Mouse (Mus musculus): ENCODE results near the gene Slc16a11. TPM values are rescaled to one million over a fixed set of nuclear protein-coding genes. Genes with fewer than 3 reads are reported as not detected.
A peak's percentile ranks its signal among the peaks of the same experiment; 100 is the strongest.

Gene Slc16a11
- polyA plus RNA-seq, 1 experiment from 2014 or later, result 0.50 TPM

DNA sequence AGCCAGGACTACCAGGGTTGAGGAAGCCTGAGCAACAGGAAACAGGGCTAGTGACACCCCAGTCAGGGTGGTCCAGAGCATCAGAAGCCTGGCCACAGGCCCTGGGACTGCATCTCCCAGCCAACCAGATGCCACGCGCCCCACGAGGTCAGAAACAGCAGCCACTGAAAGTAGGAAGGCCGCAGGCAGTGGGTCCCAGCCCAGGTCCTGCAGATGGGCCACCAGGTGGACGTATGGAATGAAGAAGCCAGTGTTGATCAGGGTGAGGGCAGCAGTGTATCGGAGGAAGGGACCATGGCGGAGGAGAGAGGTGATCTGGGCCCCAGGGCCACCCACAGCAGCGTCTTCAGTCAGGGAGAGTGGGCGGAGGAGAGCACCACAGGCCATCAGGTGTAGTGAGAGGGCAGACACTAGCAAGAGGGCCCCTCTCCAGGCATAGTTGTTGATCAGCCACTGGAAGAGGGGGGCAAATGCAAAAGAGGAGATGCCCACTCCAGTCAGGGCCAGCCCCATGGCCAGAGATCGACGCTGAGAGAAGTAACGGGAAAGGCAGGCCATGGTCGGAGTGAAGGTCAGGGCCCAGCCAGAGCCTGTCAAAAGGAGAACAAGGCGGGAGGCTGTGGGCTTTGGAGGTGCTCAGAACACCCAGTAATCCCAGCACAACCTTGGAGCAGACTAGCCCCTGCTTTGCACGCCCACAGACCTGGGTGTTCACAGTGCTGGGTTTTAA is 6.4 kb downstream of the Slc16a11 start:
- H3K9ac ChIP-seq (ENCODE audit: low read length), result no peak overlapping the region
- peaks cover 30% of the 10 kb centered on the region for H3K4me1 ChIP-seq (ENCODE audit: control insufficient read depth, insufficient read depth, low read length)
- no peaks in the 10 kb centered on the region for H3K36me3 ChIP-seq (ENCODE audit: control insufficient read depth, insufficient read depth, low read length)
- 87% methylated on average over 15 of the region's 15 CpGs for WGBS
- ATAC-seq (ENCODE audit: insufficient read depth, low FRiP score, low TSS enrichment) (no peak), DNase-seq (ENCODE audit: low spot score) (no peak)
- no peak overlapping the region for H3K27ac ChIP-seq (ENCODE audit: low read depth, low read length)
- H3K9me3 ChIP-seq (ENCODE audit: control insufficient read depth, low read length), result no peaks in the 10 kb centered on the region
- peaks cover 30% of the 10 kb centered on the region for H3K27me3 ChIP-seq (ENCODE audit: control insufficient read depth, insufficient read depth, low read length)
- 0 out of 2 replicates have a peak overlapping the region, but pooled peaks have one; percentile 10 for H3K4me3 ChIP-seq (ENCODE audit: low read depth, low read length)
- H3K4me2 ChIP-seq (ENCODE audit: low read depth), result peak overlapping the region; percentile 92

DNA sequence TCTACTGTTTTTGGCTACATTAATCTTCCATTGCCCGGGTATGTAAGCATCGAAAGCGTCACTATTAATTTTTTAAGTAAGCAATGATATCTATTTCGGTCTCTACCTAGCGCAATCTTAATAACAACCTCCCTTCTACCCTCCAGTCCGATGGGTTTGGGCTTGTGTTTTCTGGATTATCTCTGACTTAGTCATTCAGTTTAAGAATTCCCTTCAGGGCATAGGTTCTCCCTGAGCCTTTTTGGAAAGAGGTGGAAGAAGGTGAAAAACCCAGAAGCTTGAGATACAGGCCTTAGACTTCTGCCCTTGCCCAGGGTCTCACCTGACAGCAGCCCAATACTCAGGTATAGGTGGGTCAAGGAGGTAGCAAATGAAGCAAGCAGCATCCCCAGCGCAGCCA is 7.3 kb downstream of the Slc16a11 start:
- Histone ChIP-seq H3K9me3 (ENCODE audit: control insufficient read depth, low read length) (no peaks in the 10 kb centered on the region), H3K9ac (ENCODE audit: low read length) (peak overlapping the region; percentile 86), H3K4me2 (ENCODE audit: low read depth) (peak overlapping the region; percentile 92), H3K36me3 (ENCODE audit: control insufficient read depth, insufficient read depth, low read length) (no peaks in the 10 kb centered on the region), H3K4me3 (ENCODE audit: low read depth, low read length) (peak overlapping the region; percentile 50), H3K27ac (ENCODE audit: low read depth, low read length) (no peak overlapping the region), H3K4me1 (ENCODE audit: control insufficient read depth, insufficient read depth, low read length) (peaks cover 21% of the 10 kb centered on the region), H3K27me3 (ENCODE audit: control insufficient read depth, insufficient read depth, low read length) (peaks cover 22% of the 10 kb centered on the region)
- 56% methylated on average over 7 of the region's 7 CpGs for WGBS
- ATAC-seq (ENCODE audit: insufficient read depth, low FRiP score, low TSS enrichment) (no peak), DNase-seq (ENCODE audit: low spot score) (no peak)

DNA sequence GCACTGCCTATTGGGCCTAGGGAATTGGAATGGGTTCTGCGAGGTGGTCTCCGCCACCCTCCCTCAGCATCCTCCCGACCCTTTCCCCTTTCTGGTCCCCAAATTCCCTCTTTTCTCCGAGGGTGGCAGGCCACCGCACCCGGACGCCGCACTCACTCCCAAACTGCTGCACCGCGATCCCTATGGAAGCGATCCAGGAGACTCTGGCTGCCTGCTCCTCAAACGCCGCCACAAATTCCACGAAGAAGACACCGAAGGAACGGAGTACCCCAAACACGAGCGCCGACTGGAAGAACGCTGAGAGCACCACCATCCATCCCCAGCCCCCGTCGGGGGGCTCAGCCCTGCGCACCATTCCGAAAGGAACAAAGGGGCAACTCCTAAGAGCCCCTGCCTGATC is 7.8 kb downstream of the Slc16a11 start:
- H3K4me1 ChIP-seq (ENCODE audit: control insufficient read depth, insufficient read depth, low read length), result peaks cover 17% of the 10 kb centered on the region
- ATAC-seq (ENCODE audit: insufficient read depth, low FRiP score, low TSS enrichment), result no peak; the same call in 1 of the 2 replicates
- peaks cover 21% of the 10 kb centered on the region for H3K27me3 ChIP-seq (ENCODE audit: control insufficient read depth, insufficient read depth, low read length)
- H3K4me3 ChIP-seq (ENCODE audit: low read depth, low read length), result peak overlapping the region; percentile 50
- H3K9ac ChIP-seq (ENCODE audit: low read length), result peak overlapping the region; percentile 86
- WGBS, result under 1% methylated on average over 24 of the region's 24 CpGs
- H3K4me2 ChIP-seq (ENCODE audit: low read depth), result peak overlapping the region; percentile 92
- peak overlapping the region; percentile 72 for H3K27ac ChIP-seq (ENCODE audit: low read depth, low read length)
- DNase-seq (ENCODE audit: low spot score), result no peak
- no peaks in the 10 kb centered on the region for H3K36me3 ChIP-seq (ENCODE audit: control insufficient read depth, insufficient read depth, low read length)
- no peaks in the 10 kb centered on the region for H3K9me3 ChIP-seq (ENCODE audit: control insufficient read depth, low read length)

DNA sequence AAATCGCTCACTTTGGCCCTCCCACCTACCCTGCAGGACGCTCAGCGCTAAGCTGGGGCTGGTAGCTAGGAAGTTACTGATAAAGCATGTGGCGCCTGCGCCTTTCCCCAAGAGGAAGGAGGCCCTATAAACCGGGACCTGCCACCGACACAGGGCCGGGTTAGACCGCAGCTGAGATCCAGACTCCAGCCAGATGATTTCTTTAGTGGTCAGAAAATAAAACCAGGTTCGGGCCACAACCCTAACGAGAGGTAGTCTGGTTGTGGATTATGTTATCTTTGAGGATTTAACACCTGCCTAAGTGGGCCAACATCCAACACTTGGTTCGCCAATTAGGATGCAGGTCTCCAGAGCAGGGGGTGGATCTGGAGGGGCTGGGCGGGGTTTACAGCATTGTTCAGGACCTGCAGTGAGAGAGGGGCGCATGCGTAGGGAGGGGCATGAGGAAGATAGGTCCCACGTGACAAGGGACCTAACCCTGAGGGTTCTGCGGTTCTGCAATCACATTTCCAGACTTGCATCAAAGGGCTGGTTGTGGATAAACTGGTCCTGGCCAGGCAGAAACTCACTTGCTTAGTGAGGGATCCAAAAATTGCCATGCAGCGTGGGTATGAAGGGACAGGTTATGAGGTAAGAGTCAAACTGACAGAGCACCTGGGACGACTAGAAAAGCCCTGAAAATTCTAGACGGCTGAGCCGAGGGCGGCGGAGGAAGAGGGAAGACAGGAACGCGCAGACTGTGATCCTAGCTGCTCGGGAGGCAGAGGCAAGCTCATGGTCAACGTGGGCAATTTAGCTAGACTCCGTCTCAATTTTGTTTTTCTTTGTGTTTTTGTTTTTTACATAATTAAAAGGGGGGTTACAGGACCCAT is 8.4 kb downstream of the Slc16a11 start, which contains the start of gene Slc16a13:
TSS of gene Slc16a13 (minus strand) at position 334 of the 872 bp plus-strand sequence.
- WGBS, result under 1% methylated on average over 28 of the region's 28 CpGs
- ATAC-seq (ENCODE audit: insufficient read depth, low FRiP score, low TSS enrichment), result peak; percentile 93
- Histone ChIP-seq H3K4me3 (ENCODE audit: low read depth, low read length) (peak within 1 kb of the TSS; percentile 50), H3K9ac (ENCODE audit: low read length) (peak within 1 kb of the TSS; percentile 86), H3K4me2 (ENCODE audit: low read depth) (peak within 1 kb of the TSS; percentile 92), H3K4me1 (ENCODE audit: control insufficient read depth, insufficient read depth, low read length) (peaks cover 17% of the 10 kb centered on the region), H3K9me3 (ENCODE audit: control insufficient read depth, low read length) (no peaks in the 10 kb centered on the region), H3K27ac (ENCODE audit: low read depth, low read length) (peak within 1 kb of the TSS; percentile 72), H3K36me3 (ENCODE audit: control insufficient read depth, insufficient read depth, low read length) (no peaks in the 10 kb centered on the region), H3K27me3 (ENCODE audit: control insufficient read depth, insufficient read depth, low read length) (peaks cover 21% of the 10 kb centered on the region)
- DNase-seq (ENCODE audit: low spot score), result peak; percentile 95

DNA sequence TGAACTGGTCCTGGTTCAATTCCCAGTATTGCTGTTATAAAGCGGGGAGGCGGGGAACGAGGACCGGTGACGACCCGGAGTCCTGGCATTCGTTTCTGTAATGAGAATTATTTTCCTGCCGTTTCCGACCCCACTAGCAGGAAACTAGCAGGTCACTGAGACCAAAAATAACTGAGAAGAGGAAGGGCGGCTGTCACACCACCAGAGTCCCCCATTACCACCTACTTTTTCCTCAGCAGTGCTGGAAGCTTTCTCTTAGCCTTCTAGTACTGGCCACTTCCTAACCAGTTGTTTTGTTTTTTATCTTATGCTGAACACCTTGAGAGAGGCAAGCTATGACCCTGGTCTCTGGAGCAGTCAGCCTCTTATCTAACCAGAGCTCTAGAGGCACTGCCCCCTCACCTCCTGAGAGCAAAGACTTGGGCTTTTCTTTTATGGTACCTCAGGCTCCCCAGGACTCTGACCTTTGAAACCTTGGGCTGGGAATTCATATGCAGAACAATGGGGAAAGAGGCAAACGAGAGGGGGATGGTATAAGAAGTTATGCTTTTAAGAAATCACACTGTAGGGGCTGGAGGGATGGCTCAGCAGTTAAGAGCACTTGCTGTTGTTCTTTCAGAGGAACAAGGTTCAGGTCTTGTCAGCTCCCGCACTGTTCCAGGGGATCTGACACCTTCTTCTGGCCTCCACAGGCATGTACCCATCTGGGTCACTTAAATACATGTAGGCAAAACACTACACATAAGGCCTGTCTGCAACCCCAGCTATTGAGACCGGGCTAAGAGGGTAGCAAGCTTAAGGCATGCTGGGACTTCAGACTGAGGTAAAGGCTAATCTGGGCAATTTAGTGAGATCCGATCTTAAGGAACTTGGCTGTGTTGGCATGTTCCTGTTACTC is 9.3 kb downstream of the Slc16a11 start:
- Histone ChIP-seq H3K27ac (ENCODE audit: low read depth, low read length) (peak overlapping the region; percentile 35), H3K9ac (ENCODE audit: low read length) (peak overlapping the region; percentile 86), H3K4me3 (ENCODE audit: low read depth, low read length) (peak overlapping the region; percentile 50), H3K4me2 (ENCODE audit: low read depth) (peak overlapping the region; percentile 92), H3K9me3 (ENCODE audit: control insufficient read depth, low read length) (no peaks in the 10 kb centered on the region), H3K36me3 (ENCODE audit: control insufficient read depth, insufficient read depth, low read length) (no peaks in the 10 kb centered on the region), H3K4me1 (ENCODE audit: control insufficient read depth, insufficient read depth, low read length) (peaks cover 19% of the 10 kb centered on the region), H3K27me3 (ENCODE audit: control insufficient read depth, insufficient read depth, low read length) (peaks cover 24% of the 10 kb centered on the region)
- no peak for DNase-seq (ENCODE audit: low spot score)
- 8% methylated on average over 14 of the region's 14 CpGs for WGBS
- ATAC-seq (ENCODE audit: insufficient read depth, low FRiP score, low TSS enrichment), result no peak

DNA sequence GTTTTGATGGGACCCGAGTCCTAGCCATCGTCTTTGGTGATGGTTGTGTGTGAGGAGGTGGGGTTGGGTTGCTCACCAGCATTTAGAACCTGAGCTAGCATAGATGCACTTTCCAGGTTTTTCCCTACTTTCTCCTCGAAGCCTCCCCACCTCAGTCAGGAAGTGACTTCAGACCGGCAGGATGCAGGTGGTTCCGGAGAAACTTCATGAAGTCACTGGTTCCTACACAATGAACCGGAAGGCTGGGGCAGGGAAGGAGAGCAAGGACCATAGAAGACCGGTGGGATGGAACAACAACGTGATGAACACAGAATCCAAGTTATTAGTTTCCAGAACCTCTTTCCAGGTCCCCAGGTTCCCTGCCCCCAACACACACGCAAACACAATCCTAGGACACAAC is 11.2 kb downstream of the Slc16a11 start:
- DNase-seq (ENCODE audit: low spot score), result no peak
- Histone ChIP-seq H3K4me1 (ENCODE audit: control insufficient read depth, insufficient read depth, low read length) (peaks cover 19% of the 10 kb centered on the region), H3K27me3 (ENCODE audit: control insufficient read depth, insufficient read depth, low read length) (peaks cover 38% of the 10 kb centered on the region), H3K4me3 (ENCODE audit: low read depth, low read length) (no peak overlapping the region), H3K9me3 (ENCODE audit: control insufficient read depth, low read length) (no peaks in the 10 kb centered on the region), H3K27ac (ENCODE audit: low read depth, low read length) (no peak overlapping the region), H3K9ac (ENCODE audit: low read length) (no peak overlapping the region), H3K4me2 (ENCODE audit: low read depth) (no peak overlapping the region), H3K36me3 (ENCODE audit: control insufficient read depth, insufficient read depth, low read length) (no peaks in the 10 kb centered on the region)
- 89% methylated on average over 9 of the region's 9 CpGs for WGBS
- ATAC-seq (ENCODE audit: insufficient read depth, low FRiP score, low TSS enrichment), result no peak

DNA sequence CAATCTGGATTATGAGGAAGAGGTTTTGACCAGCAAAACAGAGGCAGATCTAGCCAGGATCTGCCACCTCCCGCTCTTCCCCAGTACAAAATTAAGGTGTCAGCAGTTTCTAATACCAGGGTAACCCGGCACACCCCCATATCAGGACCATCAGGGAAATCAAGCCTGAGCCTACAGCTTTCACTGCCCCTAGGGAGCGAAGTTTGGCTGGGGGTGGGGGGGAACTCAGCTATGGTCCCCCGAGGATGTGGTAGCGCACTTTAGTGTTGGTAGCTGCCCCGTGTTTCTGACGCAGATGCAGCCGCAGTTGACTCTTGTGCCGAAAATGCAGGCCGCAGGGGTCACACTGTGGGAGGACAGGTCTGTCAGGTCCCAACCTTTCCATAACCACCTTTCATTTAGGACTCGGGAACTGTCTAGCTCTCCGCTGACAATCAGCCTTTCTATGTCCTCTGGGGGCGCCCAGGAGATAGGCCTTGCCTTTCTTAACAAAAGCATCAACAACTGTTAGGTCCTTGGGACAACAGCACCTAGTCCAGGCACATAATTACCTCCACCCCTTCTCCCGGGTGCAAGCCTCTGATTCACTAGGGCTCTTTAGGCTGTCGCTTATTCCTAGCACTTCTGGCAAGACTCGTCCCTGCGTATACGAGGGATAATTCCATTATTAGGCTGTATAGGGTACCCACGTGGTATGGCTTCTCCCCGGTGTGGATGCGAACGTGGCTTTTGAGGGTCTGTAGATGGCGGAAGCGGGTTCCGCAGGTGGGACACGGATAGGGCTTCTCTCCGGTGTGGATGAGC is 13.4 kb downstream of the Slc16a11 start:
- Histone ChIP-seq H3K4me2 (ENCODE audit: low read depth) (peak overlapping the region; percentile 20), H3K4me3 (ENCODE audit: low read depth, low read length) (peak overlapping the region; percentile 15; the same call in 1 of the 2 replicates), H3K27me3 (ENCODE audit: control insufficient read depth, insufficient read depth, low read length) (peaks cover 55% of the 10 kb centered on the region), H3K9me3 (ENCODE audit: control insufficient read depth, low read length) (no peaks in the 10 kb centered on the region), H3K4me1 (ENCODE audit: control insufficient read depth, insufficient read depth, low read length) (peaks cover 9% of the 10 kb centered on the region; the same call in 1 of the 2 replicates), H3K27ac (ENCODE audit: low read depth, low read length) (no peak overlapping the region), H3K9ac (ENCODE audit: low read length) (no peak overlapping the region), H3K36me3 (ENCODE audit: control insufficient read depth, insufficient read depth, low read length) (no peaks in the 10 kb centered on the region)
- DNase-seq (ENCODE audit: low spot score) (no peak), ATAC-seq (ENCODE audit: insufficient read depth, low FRiP score, low TSS enrichment) (no peak)
- 19% methylated on average over 27 of the region's 27 CpGs for WGBS

All from neural tube, embryonic 11.5 days (tissue).